Mouse (Mus musculus): ENCODE data around the gene Etv6. TPM values are rescaled to one million over a fixed set of nuclear protein-coding genes. Genes with fewer than 3 reads are reported as not detected.

The Etv6 gene
- polyA plus RNA-seq, 1 experiment from 2014 or later: 20.0 TPM

- no peaks in the 10 kb centered on the region for H3K27me3 ChIP-seq (ENCODE audit: control insufficient read depth, insufficient read depth, low read length)
- no peak overlapping the region for H3K9ac ChIP-seq (ENCODE audit: low read length)
- H3K9me3 ChIP-seq (ENCODE audit: control insufficient read depth, low read length): no peaks in the 10 kb centered on the region
- no peak overlapping the region for H3K4me3 ChIP-seq (ENCODE audit: low read depth, low read length)
- no peaks in the 10 kb centered on the region for H3K4me1 ChIP-seq (ENCODE audit: control insufficient read depth, insufficient read depth, low read length)
- H3K4me2 ChIP-seq (ENCODE audit: low read depth, severe bottlenecking): no peak overlapping the region
- no peak for ATAC-seq (ENCODE audit: insufficient number of reproducible peaks, low FRiP score, low TSS enrichment, low read depth)
- DNase-seq (ENCODE audit: low spot score): no peak
- WGBS: 95% methylated on average over 9 of the region's 9 CpGs
- no peak overlapping the region for H3K27ac ChIP-seq (replicated peaks; ENCODE audit: low read depth, low read length)
- peaks cover 4% of the 10 kb centered on the region; the same call in 1 of the 2 replicates for H3K36me3 ChIP-seq (ENCODE audit: control insufficient read depth, insufficient read depth, low read length)
These were observed 211.8 kb downstream of the Etv6 start for GRCm38 (mm10) chr6:134247324-134247723.

GRCm38 (mm10) chr6:134248720-134249119, 213.2 kb downstream of the Etv6 start:
- no peak overlapping the region for H3K4me3 ChIP-seq (ENCODE audit: low read depth, low read length)
- DNase-seq (ENCODE audit: low spot score) (no peak), ATAC-seq (ENCODE audit: insufficient number of reproducible peaks, low FRiP score, low TSS enrichment, low read depth) (no peak)
- no peak overlapping the region for H3K4me2 ChIP-seq (ENCODE audit: low read depth, severe bottlenecking)
- WGBS: 83% methylated on average over 19 of the region's 19 CpGs
- H3K27me3 ChIP-seq (ENCODE audit: control insufficient read depth, insufficient read depth, low read length): no peaks in the 10 kb centered on the region
- H3K9ac ChIP-seq (ENCODE audit: low read length): no peak overlapping the region
- H3K27ac ChIP-seq (replicated peaks; ENCODE audit: low read depth, low read length): no peak overlapping the region
- H3K9me3 ChIP-seq (ENCODE audit: control insufficient read depth, low read length): no peaks in the 10 kb centered on the region
- H3K36me3 ChIP-seq (ENCODE audit: control insufficient read depth, insufficient read depth, low read length): peaks cover 4% of the 10 kb centered on the region; the same call in 1 of the 2 replicates
- no peaks in the 10 kb centered on the region for H3K4me1 ChIP-seq (ENCODE audit: control insufficient read depth, insufficient read depth, low read length)

- Histone ChIP-seq H3K4me1 (ENCODE audit: control insufficient read depth, insufficient read depth, low read length) (no peaks in the 10 kb centered on the region), H3K9ac (ENCODE audit: low read length) (no peak overlapping the region), H3K4me2 (ENCODE audit: low read depth, severe bottlenecking) (no peak overlapping the region), H3K4me3 (ENCODE audit: low read depth, low read length) (no peak overlapping the region), H3K27ac (replicated peaks; ENCODE audit: low read depth, low read length) (no peak overlapping the region), H3K27me3 (ENCODE audit: control insufficient read depth, insufficient read depth, low read length) (no peaks in the 10 kb centered on the region), H3K36me3 (ENCODE audit: control insufficient read depth, insufficient read depth, low read length) (peaks cover 4% of the 10 kb centered on the region; the same call in 1 of the 2 replicates), H3K9me3 (ENCODE audit: control insufficient read depth, low read length) (no peaks in the 10 kb centered on the region)
- 95% methylated on average over 5 of the region's 5 CpGs for WGBS
- ATAC-seq (ENCODE audit: insufficient number of reproducible peaks, low FRiP score, low TSS enrichment, low read depth) (no peak), DNase-seq (ENCODE audit: low spot score) (no peak)
These were observed 215.3 kb downstream of the Etv6 start for GRCm38 (mm10) chr6:134250764-134251163.

- H3K27me3 ChIP-seq (ENCODE audit: control insufficient read depth, insufficient read depth, low read length): no peaks in the 10 kb centered on the region
- no peaks in the 10 kb centered on the region for H3K9me3 ChIP-seq (ENCODE audit: control insufficient read depth, low read length)
- DNase-seq (ENCODE audit: low spot score) (no peak), ATAC-seq (ENCODE audit: insufficient number of reproducible peaks, low FRiP score, low TSS enrichment, low read depth) (no peak)
- H3K27ac ChIP-seq (replicated peaks; ENCODE audit: low read depth, low read length): no peak overlapping the region
- no peaks in the 10 kb centered on the region for H3K4me1 ChIP-seq (ENCODE audit: control insufficient read depth, insufficient read depth, low read length)
- H3K36me3 ChIP-seq (ENCODE audit: control insufficient read depth, insufficient read depth, low read length): peaks cover 4% of the 10 kb centered on the region; the same call in 1 of the 2 replicates
- WGBS: 89% methylated on average over 8 of the region's 8 CpGs
- H3K4me3 ChIP-seq (ENCODE audit: low read depth, low read length): no peak overlapping the region
- no peak overlapping the region for H3K9ac ChIP-seq (ENCODE audit: low read length)
- no peak overlapping the region for H3K4me2 ChIP-seq (ENCODE audit: low read depth, severe bottlenecking)
These were observed 215.9 kb downstream of the Etv6 start for GRCm38 (mm10) chr6:134251364-134251763.

GRCm38 (mm10) chr6:134252081-134252755, 216.7 kb downstream of the Etv6 start:
- no peak overlapping the region for H3K27ac ChIP-seq (replicated peaks; ENCODE audit: low read depth, low read length)
- H3K9me3 ChIP-seq (ENCODE audit: control insufficient read depth, low read length): no peaks in the 10 kb centered on the region
- no peaks in the 10 kb centered on the region for H3K4me1 ChIP-seq (ENCODE audit: control insufficient read depth, insufficient read depth, low read length)
- H3K4me2 ChIP-seq (ENCODE audit: low read depth, severe bottlenecking): no peak overlapping the region
- DNase-seq (ENCODE audit: low spot score): no peak
- H3K27me3 ChIP-seq (ENCODE audit: control insufficient read depth, insufficient read depth, low read length): no peaks in the 10 kb centered on the region
- H3K4me3 ChIP-seq (ENCODE audit: low read depth, low read length): no peak overlapping the region
- 90% methylated on average over 8 of the region's 8 CpGs for WGBS
- H3K36me3 ChIP-seq (ENCODE audit: control insufficient read depth, insufficient read depth, low read length): peaks cover 4% of the 10 kb centered on the region; the same call in 1 of the 2 replicates
- no peak overlapping the region for H3K9ac ChIP-seq (ENCODE audit: low read length)
- ATAC-seq (ENCODE audit: insufficient number of reproducible peaks, low FRiP score, low TSS enrichment, low read depth): no peak

- no peak overlapping the region for H3K4me2 ChIP-seq (ENCODE audit: low read depth, severe bottlenecking)
- WGBS: 93% methylated on average over 3 of the region's 3 CpGs
- no peak overlapping the region for H3K9ac ChIP-seq (ENCODE audit: low read length)
- H3K4me1 ChIP-seq (ENCODE audit: control insufficient read depth, insufficient read depth, low read length): no peaks in the 10 kb centered on the region
- ATAC-seq (ENCODE audit: insufficient number of reproducible peaks, low FRiP score, low TSS enrichment, low read depth): no peak
- H3K27me3 ChIP-seq (ENCODE audit: control insufficient read depth, insufficient read depth, low read length): no peaks in the 10 kb centered on the region
- H3K9me3 ChIP-seq (ENCODE audit: control insufficient read depth, low read length): no peaks in the 10 kb centered on the region
- DNase-seq (ENCODE audit: low spot score): no peak
- peaks cover 4% of the 10 kb centered on the region; the same call in 1 of the 2 replicates for H3K36me3 ChIP-seq (ENCODE audit: control insufficient read depth, insufficient read depth, low read length)
- no peak overlapping the region for H3K4me3 ChIP-seq (ENCODE audit: low read depth, low read length)
- H3K27ac ChIP-seq (replicated peaks; ENCODE audit: low read depth, low read length): no peak overlapping the region
These were observed 220.9 kb downstream of the Etv6 start for GRCm38 (mm10) chr6:134256369-134256768.

GRCm38 (mm10) chr6:134259913-134260312, 224.4 kb downstream of the Etv6 start:
- no peaks in the 10 kb centered on the region for H3K4me1 ChIP-seq (ENCODE audit: control insufficient read depth, insufficient read depth, low read length)
- H3K9me3 ChIP-seq (ENCODE audit: control insufficient read depth, low read length): no peaks in the 10 kb centered on the region
- DNase-seq (ENCODE audit: low spot score) (no peak), ATAC-seq (ENCODE audit: insufficient number of reproducible peaks, low FRiP score, low TSS enrichment, low read depth) (no peak)
- H3K4me2 ChIP-seq (ENCODE audit: low read depth, severe bottlenecking): no peak overlapping the region
- WGBS: 89% methylated on average over 8 of the region's 8 CpGs
- H3K27me3 ChIP-seq (ENCODE audit: control insufficient read depth, insufficient read depth, low read length): no peaks in the 10 kb centered on the region
- no peak overlapping the region for H3K27ac ChIP-seq (replicated peaks; ENCODE audit: low read depth, low read length)
- no peak overlapping the region for H3K4me3 ChIP-seq (ENCODE audit: low read depth, low read length)
- peaks cover 15% of the 10 kb centered on the region; the same call in 1 of the 2 replicates for H3K36me3 ChIP-seq (ENCODE audit: control insufficient read depth, insufficient read depth, low read length)
- H3K9ac ChIP-seq (ENCODE audit: low read length): no peak overlapping the region

GRCm38 (mm10) chr6:134261904-134262303, 226.4 kb downstream of the Etv6 start:
- Histone ChIP-seq H3K27me3 (ENCODE audit: control insufficient read depth, insufficient read depth, low read length) (no peaks in the 10 kb centered on the region), H3K9me3 (ENCODE audit: control insufficient read depth, low read length) (no peaks in the 10 kb centered on the region), H3K27ac (replicated peaks; ENCODE audit: low read depth, low read length) (no peak overlapping the region), H3K4me2 (ENCODE audit: low read depth, severe bottlenecking) (no peak overlapping the region), H3K4me1 (ENCODE audit: control insufficient read depth, insufficient read depth, low read length) (no peaks in the 10 kb centered on the region), H3K9ac (ENCODE audit: low read length) (no peak overlapping the region), H3K36me3 (ENCODE audit: control insufficient read depth, insufficient read depth, low read length) (peaks cover 16% of the 10 kb centered on the region; the same call in 1 of the 2 replicates), H3K4me3 (ENCODE audit: low read depth, low read length) (no peak overlapping the region)
- ATAC-seq (ENCODE audit: insufficient number of reproducible peaks, low FRiP score, low TSS enrichment, low read depth) (no peak), DNase-seq (ENCODE audit: low spot score) (no peak)
- 68% methylated on average over 3 of the region's 3 CpGs for WGBS

- no peak overlapping the region for H3K4me2 ChIP-seq (ENCODE audit: low read depth, severe bottlenecking)
- H3K27me3 ChIP-seq (ENCODE audit: control insufficient read depth, insufficient read depth, low read length): no peaks in the 10 kb centered on the region
- no peak for DNase-seq (ENCODE audit: low spot score)
- peaks cover 18% of the 10 kb centered on the region; the same call in 1 of the 2 replicates for H3K36me3 ChIP-seq (ENCODE audit: control insufficient read depth, insufficient read depth, low read length)
- H3K4me3 ChIP-seq (ENCODE audit: low read depth, low read length): no peak overlapping the region
- WGBS: 88% methylated on average over 4 of the region's 4 CpGs
- no peaks in the 10 kb centered on the region for H3K4me1 ChIP-seq (ENCODE audit: control insufficient read depth, insufficient read depth, low read length)
- H3K27ac ChIP-seq (replicated peaks; ENCODE audit: low read depth, low read length): no peak overlapping the region
- no peaks in the 10 kb centered on the region for H3K9me3 ChIP-seq (ENCODE audit: control insufficient read depth, low read length)
- no peak for ATAC-seq (ENCODE audit: insufficient number of reproducible peaks, low FRiP score, low TSS enrichment, low read depth)
- no peak overlapping the region for H3K9ac ChIP-seq (ENCODE audit: low read length)
These were observed 226.9 kb downstream of the Etv6 start for GRCm38 (mm10) chr6:134262383-134262782.
